Mouse (Mus musculus) lung, embryonic 15.5 days (tissue): Measurements from ENCODE around the gene Dnm3. TPM values are rescaled to one million over a fixed set of nuclear protein-coding genes. Genes with fewer than 3 reads are reported as not detected.

Experiments used
- ATAC-seq: fragments of 200-750 bp; cut with Nextera tagmentation; 2 replicates; pipeline ENCODE4 v1.8.0; 2017; ENCODE audit warnings: moderate number of reproducible peaks, borderline replicate concordance; ENCODE audit not compliant: low FRiP score, low TSS enrichment; ENCODE audit errors: extremely low read depth
- H3K27ac ChIP-seq: fragments of 300-500 bp; sonication (generic); 2 replicates; pipeline ENCODE4 v1.5.1; 2015; ENCODE audit warnings: moderate library complexity, mild to moderate bottlenecking, inconsistent platforms
- H3K27me3 ChIP-seq: fragments of 300-500 bp; sonication (generic); 2 replicates; pipeline ENCODE4 v1.6.1; 2015; ENCODE audit warnings: inconsistent platforms
- H3K36me3 ChIP-seq: fragments of 300-500 bp; sonication (generic); 2 replicates; pipeline ENCODE4 v1.6.1; 2015; ENCODE audit warnings: inconsistent platforms
- H3K4me1 ChIP-seq: fragments of 300-500 bp; sonication (generic); 2 replicates; pipeline ENCODE4 v1.6.1; 2015; ENCODE audit warnings: inconsistent platforms
- H3K4me2 ChIP-seq: fragments of 300-500 bp; sonication (generic); 2 replicates; pipeline ENCODE4 v1.6.1; 2015; ENCODE audit warnings: inconsistent platforms, mild to moderate bottlenecking, moderate library complexity
- H3K4me3 ChIP-seq: fragments of 300-500 bp; sonication (generic); 2 replicates; pipeline ENCODE4 v1.5.1; 2015; ENCODE audit warnings: mild to moderate bottlenecking, inconsistent platforms
- H3K9ac ChIP-seq: fragments of 300-500 bp; sonication (generic); 2 replicates; pipeline ENCODE4 v1.6.1; 2015; ENCODE audit warnings: inconsistent platforms
- H3K9me3 ChIP-seq: fragments of 300-500 bp; sonication (generic); 2 replicates; pipeline ENCODE4 v1.6.1; 2016; ENCODE audit warnings: inconsistent platforms
- WGBS: fragments of 180-500 bp; shearing (Covaris S2); methylation state at CpG from one replicate; pipeline ENCODE4 v1.1.7; 2015; 5-methylcytosine and 5-hydroxymethylcytosine counted together
- polyA plus RNA-seq: library from polyadenylated mRNA; unstranded; fragments of >200 nt; fragmentation: Nextera tagmentation; extraction: Ambion mirVana; gene quantifications from 2 replicates; pipeline ENCODE4 v1.2.1, GENCODE M21; 2015

The Dnm3 gene
- polyA plus RNA-seq, 1 experiment from 2014 or later: 2.7 TPM

DNA sequence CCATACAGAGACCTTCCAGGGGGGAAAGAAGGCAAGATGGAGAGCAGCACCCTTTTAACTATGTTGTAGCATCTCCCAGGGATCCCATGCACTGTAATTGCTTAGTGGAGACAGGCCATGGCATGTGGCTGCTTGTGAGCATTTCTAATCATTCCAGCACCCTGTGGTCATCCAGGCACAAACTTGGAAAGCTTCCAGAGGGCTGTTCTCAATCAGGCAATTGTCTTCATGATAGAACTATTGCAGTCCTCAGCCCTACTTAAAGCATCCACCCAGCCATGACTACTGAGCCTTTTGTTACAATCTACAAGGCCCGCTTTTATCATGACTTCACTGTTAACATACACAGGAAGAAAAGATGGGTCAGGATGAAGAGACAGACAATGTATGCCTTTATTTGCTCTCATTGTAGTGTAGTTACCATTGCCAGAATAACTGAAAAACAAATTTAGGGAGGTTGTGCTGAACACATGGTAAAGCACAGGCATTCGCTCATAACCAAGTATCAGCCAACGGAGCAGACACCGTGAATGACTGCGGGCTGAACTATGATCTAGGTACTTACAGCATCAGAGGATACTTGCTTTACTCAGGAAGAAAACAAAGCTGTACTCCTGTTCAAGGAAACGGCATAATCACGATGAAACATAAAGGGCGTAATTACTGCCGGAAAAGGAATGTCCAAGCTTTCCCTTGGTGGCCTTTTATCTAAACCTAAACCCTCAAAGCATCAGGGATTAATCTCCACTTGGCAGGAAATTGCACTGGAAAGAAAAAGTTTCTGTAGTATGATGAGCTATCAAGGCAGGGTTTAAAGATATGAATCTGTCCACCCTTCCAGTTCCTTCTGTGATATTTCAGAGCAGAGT is 280.8 kb downstream of the Dnm3 start:
- Histone ChIP-seq H3K4me1 (peaks cover 16% of the 10 kb centered on the region), H3K27ac (no peak overlapping the region), H3K27me3 (no peaks in the 10 kb centered on the region), H3K4me2 (no peak overlapping the region), H3K36me3 (no peaks in the 10 kb centered on the region), H3K9ac (no peak overlapping the region), H3K9me3 (no peaks in the 10 kb centered on the region), H3K4me3 (no peak overlapping the region)
- no peak for ATAC-seq
- 72% methylated on average over 9 of the region's 9 CpGs for WGBS

DNA sequence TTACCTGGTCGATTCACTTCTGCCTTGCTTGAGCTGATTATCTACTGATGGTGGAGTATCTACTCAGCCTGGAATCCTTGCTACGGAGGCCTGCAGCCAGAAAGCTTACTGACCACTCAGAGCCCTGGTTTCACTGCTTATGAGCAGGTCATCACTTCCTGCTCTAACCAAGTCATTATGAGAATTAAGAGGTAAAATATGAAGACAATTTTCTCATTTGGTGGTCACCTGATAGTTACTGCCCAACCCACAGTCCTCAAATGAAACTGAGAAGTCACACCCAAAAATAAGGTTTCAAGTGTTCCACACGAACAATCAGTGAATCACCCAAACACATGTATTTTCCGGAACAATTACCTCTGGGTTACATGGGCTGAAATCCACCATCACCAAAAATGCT is 289.1 kb downstream of the Dnm3 start:
- H3K4me3 ChIP-seq: no peak overlapping the region
- no peak overlapping the region for H3K4me2 ChIP-seq
- no peaks in the 10 kb centered on the region for H3K36me3 ChIP-seq
- no peak for ATAC-seq
- no peaks in the 10 kb centered on the region for H3K9me3 ChIP-seq
- WGBS: 86% methylated on average over 4 of the region's 4 CpGs
- H3K4me1 ChIP-seq: peaks cover 32% of the 10 kb centered on the region
- no peaks in the 10 kb centered on the region for H3K27me3 ChIP-seq
- H3K27ac ChIP-seq: no peak overlapping the region
- H3K9ac ChIP-seq: no peak overlapping the region

DNA sequence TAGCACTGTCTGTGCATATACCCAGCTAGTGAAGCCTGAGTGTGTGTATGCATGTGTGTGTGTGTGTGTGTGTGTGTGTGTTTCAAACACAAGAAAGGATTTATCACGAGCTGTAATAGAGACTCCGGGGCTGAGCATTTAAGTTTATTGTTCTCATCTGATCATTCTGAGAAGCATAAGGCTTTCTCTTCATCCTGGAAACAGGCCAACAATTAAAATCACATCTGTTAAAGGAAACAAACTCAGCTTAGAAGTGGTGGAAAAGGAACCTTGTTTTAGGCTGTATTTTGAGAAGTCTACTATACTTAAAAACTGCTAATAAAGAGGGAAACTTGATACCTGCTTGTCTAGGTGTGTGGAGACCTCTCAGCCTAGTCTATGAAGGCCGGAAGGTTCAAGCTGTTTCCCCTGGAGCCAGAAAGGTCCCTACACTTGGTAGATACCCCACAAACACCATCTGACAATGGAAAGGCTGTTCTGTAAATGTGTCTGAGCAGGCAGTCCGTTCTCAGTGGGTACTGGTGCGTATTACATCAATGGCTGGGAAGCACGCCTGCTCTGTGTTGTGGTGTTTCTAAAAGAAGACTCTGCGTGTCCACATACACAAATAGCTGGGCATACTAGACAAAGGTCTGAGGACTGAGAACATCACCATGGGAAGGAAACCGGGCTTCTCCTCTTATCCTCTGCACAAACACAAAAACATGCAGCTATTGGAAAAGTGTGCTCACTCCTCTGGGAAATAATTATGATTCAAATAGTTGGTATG is 290.3 kb downstream of the Dnm3 start:
- peak; percentile 40 for ATAC-seq
- Histone ChIP-seq H3K4me3 (no peak overlapping the region), H3K9me3 (no peaks in the 10 kb centered on the region), H3K4me2 (peak overlapping the region; percentile 31), H3K9ac (no peak overlapping the region), H3K27me3 (no peaks in the 10 kb centered on the region), H3K36me3 (no peaks in the 10 kb centered on the region), H3K4me1 (peaks cover 36% of the 10 kb centered on the region), H3K27ac (peak overlapping the region; percentile 93)
- WGBS: 33% methylated on average over 8 of the region's 8 CpGs

DNA sequence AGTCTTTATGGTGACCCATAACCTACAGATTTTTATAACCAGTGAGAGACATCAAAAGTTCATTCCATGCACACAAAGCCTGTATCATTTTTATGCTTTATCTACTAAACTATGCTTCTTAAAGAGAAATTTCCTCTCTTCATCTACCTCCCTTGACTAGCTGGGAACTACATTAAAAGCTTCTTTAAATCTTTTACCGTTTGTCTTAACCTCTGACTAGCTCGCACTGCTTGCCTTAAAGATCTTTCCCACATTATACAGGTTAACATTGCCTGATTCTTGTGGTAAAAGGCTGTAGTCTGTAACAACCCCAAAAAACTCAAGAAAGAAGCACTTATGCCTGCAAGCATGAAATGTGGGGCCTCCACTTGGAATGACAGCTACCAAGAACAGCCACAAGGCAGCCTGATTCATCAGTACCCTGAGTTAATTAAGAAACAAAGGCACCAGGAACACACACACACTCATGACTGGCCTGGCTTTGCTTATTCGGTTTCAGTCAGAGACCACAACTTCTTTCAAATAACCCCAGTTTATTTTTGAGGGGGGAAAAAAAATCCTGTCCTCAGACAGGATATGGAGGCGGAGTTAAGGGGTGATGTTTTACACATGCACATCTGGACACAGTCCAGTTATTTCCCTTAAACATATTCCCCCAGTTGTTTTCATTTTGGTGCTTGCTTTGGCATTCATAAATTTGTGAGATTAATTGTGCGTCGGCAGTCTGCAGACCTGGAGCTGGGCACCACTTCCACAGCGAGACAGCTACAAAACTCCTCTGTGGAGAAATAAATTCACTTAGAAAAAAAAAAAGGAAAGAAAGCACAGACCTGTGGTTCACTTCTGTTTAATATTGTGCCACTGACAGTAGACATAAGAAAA is 291.1 kb downstream of the Dnm3 start:
- H3K9ac ChIP-seq: no peak overlapping the region
- no peak overlapping the region for H3K4me3 ChIP-seq
- peak overlapping the region; percentile 93 for H3K27ac ChIP-seq
- no peaks in the 10 kb centered on the region for H3K36me3 ChIP-seq
- H3K4me2 ChIP-seq: peak overlapping the region; percentile 31
- peak; percentile 81 for ATAC-seq
- no peaks in the 10 kb centered on the region for H3K27me3 ChIP-seq
- H3K9me3 ChIP-seq: no peaks in the 10 kb centered on the region
- peaks cover 37% of the 10 kb centered on the region for H3K4me1 ChIP-seq
- WGBS: 31% methylated on average over 7 of the region's 7 CpGs

DNA sequence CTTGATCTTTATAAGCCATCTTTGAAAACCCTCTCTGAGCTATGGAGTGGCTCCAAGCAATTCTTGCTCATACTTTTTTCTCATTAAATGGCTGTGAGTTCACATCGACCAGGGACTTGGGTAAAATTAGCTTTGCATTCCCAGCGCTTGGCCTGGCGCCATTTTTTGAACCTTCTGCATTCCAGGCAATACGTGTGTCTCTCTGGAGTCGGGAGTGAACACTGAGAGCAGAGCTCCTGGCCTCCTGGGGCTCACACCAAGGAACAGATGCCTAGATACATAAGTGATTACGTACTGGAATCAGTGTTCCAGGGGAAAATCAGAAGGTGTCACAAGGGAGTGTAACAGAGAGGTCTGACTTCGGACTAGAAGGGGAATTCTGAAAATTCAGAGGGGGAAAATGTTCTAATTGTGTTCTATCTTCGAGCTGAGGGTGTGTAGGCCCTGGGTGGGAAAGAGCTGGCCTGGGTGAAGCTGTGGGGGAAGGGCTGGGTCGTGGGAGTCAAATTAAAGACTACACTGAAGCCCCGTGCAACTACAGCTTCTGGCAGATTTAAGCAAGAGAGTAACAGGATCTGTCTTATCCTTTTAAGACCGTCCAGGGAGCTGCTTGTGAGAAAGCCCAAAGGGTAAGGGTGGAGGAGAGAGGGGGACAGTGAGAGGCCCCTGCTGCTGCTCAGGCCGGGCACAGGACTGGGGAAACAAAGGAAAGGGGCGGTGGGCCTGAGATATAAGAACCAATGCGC is 293.7 kb downstream of the Dnm3 start:
- H3K27ac ChIP-seq: peak overlapping the region; percentile 34
- H3K27me3 ChIP-seq: no peaks in the 10 kb centered on the region
- no peaks in the 10 kb centered on the region for H3K36me3 ChIP-seq
- 34% methylated on average over 14 of the region's 14 CpGs for WGBS
- H3K9ac ChIP-seq: no peak overlapping the region
- H3K4me2 ChIP-seq: no peak overlapping the region
- H3K9me3 ChIP-seq: no peaks in the 10 kb centered on the region
- no peak overlapping the region for H3K4me3 ChIP-seq
- H3K4me1 ChIP-seq: peaks cover 49% of the 10 kb centered on the region
- ATAC-seq: no peak

DNA sequence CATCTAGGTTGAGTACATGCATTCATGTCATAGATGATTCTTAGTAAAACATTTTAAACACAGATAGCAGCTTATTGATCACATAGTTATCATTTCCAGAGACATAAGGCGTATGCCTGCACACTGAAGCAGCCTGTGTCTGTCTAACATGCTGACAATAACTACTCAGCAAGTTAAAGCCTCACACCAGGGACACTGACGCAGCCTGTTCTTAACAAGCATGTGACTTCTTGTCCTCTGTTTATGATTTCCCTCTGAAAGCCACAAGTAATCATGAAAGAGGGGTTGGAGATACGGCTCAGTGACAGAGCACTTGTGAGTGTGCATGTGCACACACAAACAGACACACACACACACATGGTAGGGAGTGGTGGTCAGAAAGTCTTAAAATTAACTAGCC is 294.4 kb downstream of the Dnm3 start:
- H3K9me3 ChIP-seq: no peaks in the 10 kb centered on the region
- no peak overlapping the region for H3K4me3 ChIP-seq
- 64% methylated on average over 3 of the region's 3 CpGs for WGBS
- peak overlapping the region; percentile 34; the same call in 1 of the 2 replicates for H3K27ac ChIP-seq
- H3K4me1 ChIP-seq: peaks cover 49% of the 10 kb centered on the region
- ATAC-seq: no peak
- H3K9ac ChIP-seq: no peak overlapping the region
- no peak overlapping the region for H3K4me2 ChIP-seq
- no peaks in the 10 kb centered on the region for H3K27me3 ChIP-seq
- H3K36me3 ChIP-seq: no peaks in the 10 kb centered on the region

DNA sequence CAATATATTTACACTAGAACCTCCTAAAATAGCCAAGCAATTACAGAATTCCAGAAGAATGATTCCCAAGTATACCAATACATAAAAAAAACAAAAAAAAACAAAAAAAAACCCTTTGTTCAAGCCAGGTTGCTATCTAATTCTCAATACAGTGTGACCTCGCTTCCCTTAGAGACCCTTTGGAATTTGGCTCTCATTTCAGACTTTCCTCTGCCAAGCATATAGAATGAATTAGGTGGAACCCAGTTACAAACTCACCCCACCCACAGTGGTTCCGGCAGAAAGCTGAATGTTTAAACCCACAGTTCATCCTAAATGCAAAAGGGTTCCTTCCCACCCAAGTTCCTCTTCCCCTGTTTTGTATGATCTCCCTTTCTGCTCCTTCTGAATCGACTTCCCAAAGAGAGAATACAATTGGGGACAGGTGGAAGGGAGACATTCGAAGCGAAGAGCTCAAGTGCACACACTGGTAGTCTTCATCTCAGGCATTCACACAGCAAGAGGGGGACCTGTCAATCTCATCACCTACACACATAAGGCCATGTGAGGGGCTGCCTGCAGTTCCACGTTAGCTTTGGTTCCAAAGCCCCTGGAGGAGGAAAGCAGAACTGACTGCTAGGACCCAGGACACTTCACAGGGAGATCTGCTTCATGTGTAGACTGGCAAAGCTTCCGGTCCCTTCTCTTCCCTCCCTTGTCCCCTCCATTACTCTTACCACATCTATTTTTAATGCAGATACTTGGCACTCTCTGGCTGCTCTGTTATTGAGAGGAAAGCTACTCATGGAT is 296.5 kb downstream of the Dnm3 start:
- WGBS: 59% methylated on average over 7 of the region's 7 CpGs
- H3K9ac ChIP-seq: no peak overlapping the region
- H3K27me3 ChIP-seq: no peaks in the 10 kb centered on the region
- peaks cover 29% of the 10 kb centered on the region for H3K4me1 ChIP-seq
- H3K27ac ChIP-seq: no peak overlapping the region
- H3K4me3 ChIP-seq: no peak overlapping the region
- ATAC-seq: no peak
- no peaks in the 10 kb centered on the region for H3K36me3 ChIP-seq
- no peaks in the 10 kb centered on the region for H3K9me3 ChIP-seq
- no peak overlapping the region for H3K4me2 ChIP-seq

DNA sequence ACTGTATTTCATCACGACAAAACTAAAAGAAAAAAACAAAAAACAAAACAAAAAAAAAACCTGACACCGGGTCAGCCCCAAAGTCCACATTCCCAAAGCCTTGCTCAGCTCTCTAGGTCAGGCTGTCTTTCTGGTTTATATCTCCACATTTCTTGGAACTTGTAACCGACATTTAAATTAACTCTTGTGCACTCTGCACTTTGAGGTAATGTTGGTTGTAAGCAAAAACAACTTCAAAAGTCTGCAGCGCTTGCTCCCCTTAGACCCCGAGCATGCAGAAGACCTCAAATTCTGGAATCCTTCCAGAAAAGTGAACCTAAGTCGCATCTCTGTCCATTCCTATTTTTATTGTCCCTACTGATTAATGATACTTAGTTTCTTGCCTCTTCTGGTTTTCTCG is 297.4 kb downstream of the Dnm3 start:
- Histone ChIP-seq H3K36me3 (no peaks in the 10 kb centered on the region), H3K27me3 (no peaks in the 10 kb centered on the region), H3K9me3 (no peaks in the 10 kb centered on the region), H3K4me3 (no peak overlapping the region), H3K4me2 (no peak overlapping the region), H3K4me1 (peaks cover 29% of the 10 kb centered on the region), H3K27ac (no peak overlapping the region), H3K9ac (no peak overlapping the region)
- WGBS: 41% methylated on average over 7 of the region's 7 CpGs
- ATAC-seq: no peak

DNA sequence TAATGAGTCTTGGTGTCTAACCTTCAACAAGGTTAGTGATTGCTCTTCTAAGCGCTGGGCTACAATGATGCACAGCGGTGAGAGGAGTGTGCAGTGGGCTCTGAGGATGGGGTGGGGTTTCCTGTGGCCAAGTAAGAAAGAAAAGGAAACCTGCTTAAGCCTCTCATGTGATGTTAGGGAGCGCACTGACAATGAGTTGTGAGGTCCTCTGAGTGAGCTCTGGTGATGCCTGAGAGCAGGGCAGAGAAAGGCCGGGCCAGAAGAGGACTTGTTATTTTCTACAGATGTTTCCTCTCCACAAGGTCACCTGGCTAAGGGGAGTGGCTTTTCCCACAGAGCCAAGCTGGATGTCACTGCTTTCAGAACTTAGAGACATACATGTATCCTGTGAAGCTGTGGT is 298.4 kb downstream of the Dnm3 start:
- Histone ChIP-seq H3K27ac (no peak overlapping the region), H3K9ac (no peak overlapping the region), H3K4me2 (no peak overlapping the region), H3K27me3 (no peaks in the 10 kb centered on the region), H3K4me3 (no peak overlapping the region), H3K36me3 (no peaks in the 10 kb centered on the region), H3K4me1 (peaks cover 24% of the 10 kb centered on the region), H3K9me3 (no peaks in the 10 kb centered on the region)
- ATAC-seq: no peak
- WGBS: 78% methylated on average over 4 of the region's 4 CpGs

DNA sequence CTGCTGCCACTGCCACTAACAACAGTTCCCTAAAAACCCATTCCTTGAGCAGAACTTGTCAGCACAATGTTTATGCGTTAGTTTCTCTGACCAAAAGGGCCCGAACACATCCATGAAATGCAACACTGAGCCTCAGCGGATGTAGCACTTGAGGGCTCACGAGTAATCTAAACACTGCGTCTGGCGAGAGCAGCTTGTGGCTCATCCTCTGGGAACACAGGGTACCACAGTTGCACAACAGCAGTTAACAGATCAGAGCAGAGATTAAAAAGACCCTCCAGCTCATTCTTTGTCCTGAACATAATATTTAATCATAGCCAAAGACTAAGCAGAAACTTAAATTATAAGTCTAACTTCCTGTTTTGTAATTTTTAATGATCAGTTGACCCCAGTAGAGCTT is 305.0 kb downstream of the Dnm3 start:
- Histone ChIP-seq H3K4me3 (no peak overlapping the region), H3K27ac (peak overlapping the region; percentile 55; the same call in 1 of the 2 replicates), H3K9ac (no peak overlapping the region), H3K9me3 (no peaks in the 10 kb centered on the region), H3K27me3 (no peaks in the 10 kb centered on the region), H3K4me1 (no peaks in the 10 kb centered on the region), H3K4me2 (no peak overlapping the region), H3K36me3 (no peaks in the 10 kb centered on the region)
- peak; percentile 89; the same call in 1 of the 2 replicates for ATAC-seq
- WGBS: 27% methylated on average over 6 of the region's 6 CpGs
